Mouse (Mus musculus) neutrophil, adult 5-6 weeks (primary cell): ENCODE results near the gene Scpep1. TPM values are rescaled to one million over a fixed set of nuclear protein-coding genes. Genes with fewer than 3 reads are reported as not detected.

Experiments used
- ATAC-seq: fragments of 151-379, 151-347 bp; 2 replicates; pipeline ENCODE4 v1.8.0; 2017; ENCODE audit warnings: mild to moderate bottlenecking, moderate TSS enrichment; ENCODE audit not compliant: insufficient number of reproducible peaks, poor library complexity, low FRiP score, severe bottlenecking; ENCODE audit errors: extremely low read depth
- total RNA-seq: library from RNA; stranded (forward); fragments of 200-1000 nt; gene quantifications from 2 replicates; pipeline ENCODE4 v1.2.3, GENCODE M21; 2017

Gene Scpep1
- total RNA-seq, 1 experiment from 2014 or later: 31.9 TPM

DNA sequence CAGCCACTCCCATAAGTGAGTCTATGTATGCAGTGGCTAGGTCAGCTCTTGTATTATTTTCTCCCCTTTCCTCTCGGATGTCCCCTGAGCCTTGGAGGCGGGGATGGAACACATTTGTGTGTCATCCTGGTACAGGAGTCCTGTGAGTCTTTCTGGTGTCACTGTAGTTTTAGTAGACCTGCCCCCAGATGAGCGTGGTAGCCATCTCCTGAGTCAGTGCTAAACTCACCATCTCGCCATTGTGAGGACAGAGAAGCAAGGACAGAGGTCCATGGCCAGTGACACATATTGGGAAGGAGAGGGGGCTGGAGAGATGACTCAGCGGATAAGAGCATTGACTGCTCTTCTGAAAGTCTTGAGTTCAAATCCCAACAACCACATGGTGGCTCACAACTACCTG is 21.9 kb upstream of the Scpep1 start:
- no peak for ATAC-seq

DNA sequence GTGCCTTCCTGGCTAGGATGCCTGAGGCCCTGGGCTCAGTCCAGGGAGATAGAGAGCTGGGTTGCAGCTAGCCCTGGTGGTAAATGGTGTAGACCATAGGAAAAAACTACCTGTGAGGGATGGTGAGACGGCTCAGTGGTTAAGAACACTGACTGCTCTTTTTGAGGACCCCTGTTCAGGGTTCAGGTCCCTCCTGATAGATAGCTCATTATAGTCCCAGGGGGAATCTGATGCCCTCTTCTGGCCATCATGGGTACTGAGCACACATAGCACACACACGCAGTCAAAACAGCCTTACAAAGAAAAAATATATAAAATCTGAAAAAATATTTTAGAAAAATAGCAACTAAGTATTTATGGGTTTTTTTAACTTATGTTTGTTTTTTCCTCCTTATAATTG is 21.1 kb upstream of the Scpep1 start:
- no peak for ATAC-seq

DNA sequence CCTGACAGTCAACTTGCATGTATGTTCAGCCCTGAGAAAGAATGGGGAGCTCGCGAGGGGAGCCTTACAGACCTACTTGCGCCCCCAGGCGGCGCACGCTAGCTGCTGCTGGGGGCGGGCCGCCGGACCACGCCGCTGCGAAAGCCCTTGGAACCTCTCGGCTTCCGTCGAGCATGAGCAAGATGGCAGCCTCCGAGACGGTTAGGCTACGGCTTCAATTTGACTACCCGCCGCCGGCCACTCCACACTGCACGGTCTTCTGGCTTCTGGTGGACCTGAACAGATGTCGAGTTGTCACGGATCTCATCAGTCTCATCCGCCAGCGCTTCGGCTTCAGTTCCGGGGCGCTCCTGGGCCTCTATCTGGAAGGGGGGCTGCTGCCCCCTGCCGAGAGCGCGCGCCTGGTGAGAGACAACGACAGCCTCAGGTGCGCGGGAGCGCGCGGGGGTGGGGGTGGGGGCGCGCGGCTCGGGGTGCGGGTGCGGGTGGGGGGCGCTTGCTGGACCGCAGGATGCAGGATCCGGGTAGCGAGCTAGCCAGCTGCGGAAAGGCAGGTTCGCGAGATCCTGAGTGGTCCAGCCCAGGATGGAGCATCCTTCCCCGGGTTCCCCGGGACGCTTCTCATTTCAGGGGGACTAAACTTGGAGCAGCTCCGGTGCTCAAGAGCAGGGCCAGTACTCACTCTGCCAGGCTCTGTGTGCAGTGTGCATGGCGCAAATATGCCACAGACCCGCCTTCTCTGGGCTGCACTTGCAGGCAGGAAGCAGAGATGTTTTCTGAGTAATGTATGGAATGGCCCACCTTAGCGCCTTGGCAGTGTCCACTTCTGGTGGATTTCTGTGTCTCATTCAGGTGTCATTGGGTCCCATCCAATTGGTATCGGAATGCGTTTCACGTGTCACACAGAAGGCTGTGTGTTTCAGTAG is 18.8 kb upstream of the Scpep1 start:
- peak; percentile 79 for ATAC-seq

DNA sequence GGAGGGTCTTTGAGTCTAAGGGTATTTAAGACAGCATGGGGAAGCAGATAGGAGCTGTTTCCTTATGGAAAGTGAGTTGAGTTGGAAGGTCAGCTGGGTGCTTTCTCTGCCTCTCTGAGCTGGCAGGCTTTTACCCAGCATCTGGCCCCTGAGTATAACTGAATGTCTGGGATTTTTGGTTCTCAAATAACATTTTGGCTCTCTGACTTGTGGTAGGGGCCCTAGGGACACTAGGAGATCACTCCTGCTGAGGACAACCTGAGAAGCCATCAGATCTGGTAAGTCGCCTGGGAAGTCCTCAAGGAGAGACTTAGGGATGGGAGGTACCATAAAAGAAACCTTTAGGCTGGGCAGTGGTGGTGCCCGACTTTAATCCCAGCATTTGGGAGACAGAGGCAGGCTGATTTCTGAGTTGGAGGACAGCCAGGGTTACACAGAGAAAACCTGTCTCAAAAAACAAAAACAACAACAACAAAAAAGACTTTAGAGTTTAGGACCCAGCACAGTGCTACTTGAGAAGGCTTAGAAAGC is 15.0 kb upstream of the Scpep1 start, which contains the start of gene Coil:
Gene Coil (plus strand): TSS at position 51 of the 531 bp plus-strand sequence.
- no peak for ATAC-seq

DNA sequence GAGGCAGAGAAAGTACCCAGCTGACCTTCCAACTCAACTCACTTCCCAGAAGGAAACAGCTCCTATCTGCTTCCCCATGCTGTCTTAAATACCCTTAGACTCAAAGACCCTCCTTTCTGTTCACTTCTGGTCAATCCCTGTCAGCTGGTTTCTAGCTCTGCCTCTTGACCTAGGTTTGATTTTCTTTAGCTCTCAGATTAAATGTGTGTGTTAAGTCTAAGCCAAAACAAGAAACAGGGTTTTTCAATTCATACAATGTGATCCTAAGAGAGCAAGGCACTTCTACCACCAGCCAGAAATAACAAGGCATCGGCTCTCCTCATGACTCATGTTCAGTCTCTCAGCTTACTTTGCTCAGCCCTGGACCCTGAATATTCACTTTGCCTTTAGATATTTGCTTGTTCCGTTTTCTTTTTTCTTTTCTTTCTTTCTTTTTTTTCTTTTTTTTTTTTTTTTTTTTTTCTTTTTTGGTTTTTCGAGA is 11.7 kb upstream of the Scpep1 start, which contains the start of gene Elobl:
Gene Elobl (minus strand): TSS at position 51 of the 481 bp plus-strand sequence.
- no peak for ATAC-seq

DNA sequence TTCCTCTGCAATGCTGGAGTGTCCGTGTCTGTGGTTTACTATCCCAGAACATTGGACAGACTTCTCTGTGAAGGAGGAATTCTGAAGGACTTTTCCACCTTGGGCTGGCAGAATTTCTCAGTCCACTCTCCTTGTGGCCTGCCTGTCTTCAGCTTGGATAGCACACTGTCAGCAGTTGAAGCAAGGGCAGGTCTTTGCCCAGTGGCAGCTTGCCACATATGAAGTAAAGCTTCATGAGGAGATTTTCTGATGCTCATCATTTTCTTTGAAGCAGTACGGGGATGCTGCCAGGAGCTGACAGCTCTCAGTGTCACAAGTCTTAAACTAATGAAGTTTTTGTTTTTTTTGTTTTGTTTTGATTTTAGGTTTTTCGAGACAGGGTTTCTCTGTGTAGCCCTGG is 3.6 kb upstream of the Scpep1 start:
- no peak for ATAC-seq

DNA sequence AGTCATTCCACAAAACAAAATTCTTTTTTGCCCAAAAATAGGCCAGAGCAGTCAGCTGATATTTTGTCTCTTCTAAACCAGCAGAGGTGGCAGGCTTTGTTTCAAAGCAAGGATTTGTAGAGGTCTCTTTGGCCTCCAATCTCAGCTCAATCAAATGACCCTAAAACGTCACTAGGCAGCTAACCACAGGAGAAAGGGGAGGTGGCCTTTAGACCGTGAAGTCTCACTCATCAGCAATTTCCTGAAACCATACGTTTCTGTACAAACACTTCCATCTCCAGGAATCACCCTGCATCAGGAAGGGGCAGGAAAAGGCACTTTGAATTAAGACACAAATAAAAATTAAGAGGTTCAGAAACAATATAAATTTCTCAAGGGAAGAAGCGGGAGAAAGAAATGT is 462 bp downstream of the Scpep1 start:
- peak; percentile 49; the same call in 1 of the 2 replicates for ATAC-seq

DNA sequence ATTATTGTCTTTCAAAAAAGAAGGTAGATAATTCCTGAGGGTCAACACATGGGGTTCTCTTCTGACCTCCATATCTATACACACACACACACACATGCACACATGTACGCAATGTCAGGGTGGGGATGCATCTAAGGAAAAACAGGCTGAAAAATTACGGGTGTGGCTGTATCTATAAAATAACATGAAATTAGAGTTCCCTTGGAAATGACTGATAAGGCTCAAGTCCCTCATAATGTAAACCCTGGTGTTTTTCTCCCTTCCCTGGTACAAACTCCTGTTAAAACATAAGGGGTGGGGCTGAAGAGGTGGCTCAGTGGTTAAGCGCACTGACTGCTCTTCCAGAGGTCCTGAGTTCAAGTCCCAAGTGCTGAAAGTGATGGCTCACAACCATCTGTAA is 1.7 kb downstream of the Scpep1 start:
- no peak for ATAC-seq

DNA sequence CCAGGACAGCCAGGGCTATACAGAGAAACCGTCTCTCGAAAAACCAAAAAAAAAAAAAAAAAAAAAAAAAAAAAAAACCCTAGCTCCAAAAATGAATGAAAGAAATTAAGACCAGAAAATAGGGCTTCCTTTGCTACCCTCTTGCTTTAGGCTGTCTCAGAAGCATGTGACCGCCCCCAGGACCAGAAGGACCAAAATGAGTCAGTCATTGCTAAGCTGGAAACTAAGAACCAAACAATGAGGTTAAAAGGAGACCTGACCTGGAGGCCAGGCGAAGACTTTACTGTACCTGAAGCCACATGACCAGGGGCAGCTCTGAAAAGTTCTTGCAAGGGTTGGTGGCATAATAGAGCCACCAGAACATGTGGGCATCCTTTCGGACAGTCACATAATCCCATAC is 3.1 kb downstream of the Scpep1 start:
- ATAC-seq: no peak

DNA sequence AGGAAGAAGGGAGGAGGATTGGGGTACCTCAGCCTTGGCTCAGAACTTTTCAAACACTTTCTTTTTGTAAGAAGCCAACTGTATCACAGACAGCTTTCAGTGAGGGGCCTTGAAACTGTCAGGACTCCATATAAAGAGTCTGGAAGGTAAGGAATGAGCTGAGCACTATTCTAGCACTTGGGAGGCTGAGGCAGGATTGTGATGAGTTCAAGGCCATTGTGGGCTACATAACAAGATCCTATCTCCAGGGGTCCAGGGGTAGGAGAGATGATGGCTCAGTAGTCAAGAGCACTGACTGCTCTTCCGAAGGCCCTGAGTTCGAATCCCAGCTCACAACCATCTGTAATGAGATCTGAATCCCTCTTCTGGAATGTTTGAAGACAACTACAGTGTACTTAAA is 3.7 kb downstream of the Scpep1 start:
- ATAC-seq: no peak

DNA sequence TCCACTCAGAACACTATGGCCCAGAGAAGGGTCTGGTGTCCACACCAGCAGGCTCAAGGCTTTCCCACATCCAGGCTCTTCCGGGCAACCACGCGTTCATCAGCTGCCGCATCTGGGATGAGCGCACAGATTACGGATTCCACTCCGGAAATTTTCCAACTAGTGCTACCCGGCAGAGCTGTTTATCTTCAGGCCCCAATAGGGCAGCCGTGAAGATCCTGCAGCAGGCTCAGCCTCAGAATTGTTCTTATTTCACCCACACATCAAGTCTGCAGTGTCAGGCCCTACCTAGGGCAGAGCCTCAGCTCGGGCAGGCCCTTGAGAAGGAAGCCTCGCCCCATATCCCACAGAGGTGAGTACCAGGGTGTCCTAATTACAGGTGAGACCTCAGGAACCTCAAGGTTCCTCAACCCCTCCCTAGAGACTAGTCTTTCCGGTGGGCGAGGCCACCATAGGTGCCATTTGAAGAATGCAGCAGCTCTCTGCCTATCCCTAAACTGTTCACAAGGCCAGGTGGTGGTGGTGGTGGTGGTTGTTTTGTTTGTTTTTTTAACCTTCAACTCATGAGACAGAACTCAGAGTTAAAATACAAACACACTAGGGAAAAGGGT is 4.5 kb downstream of the Scpep1 start:
- ATAC-seq: no peak

DNA sequence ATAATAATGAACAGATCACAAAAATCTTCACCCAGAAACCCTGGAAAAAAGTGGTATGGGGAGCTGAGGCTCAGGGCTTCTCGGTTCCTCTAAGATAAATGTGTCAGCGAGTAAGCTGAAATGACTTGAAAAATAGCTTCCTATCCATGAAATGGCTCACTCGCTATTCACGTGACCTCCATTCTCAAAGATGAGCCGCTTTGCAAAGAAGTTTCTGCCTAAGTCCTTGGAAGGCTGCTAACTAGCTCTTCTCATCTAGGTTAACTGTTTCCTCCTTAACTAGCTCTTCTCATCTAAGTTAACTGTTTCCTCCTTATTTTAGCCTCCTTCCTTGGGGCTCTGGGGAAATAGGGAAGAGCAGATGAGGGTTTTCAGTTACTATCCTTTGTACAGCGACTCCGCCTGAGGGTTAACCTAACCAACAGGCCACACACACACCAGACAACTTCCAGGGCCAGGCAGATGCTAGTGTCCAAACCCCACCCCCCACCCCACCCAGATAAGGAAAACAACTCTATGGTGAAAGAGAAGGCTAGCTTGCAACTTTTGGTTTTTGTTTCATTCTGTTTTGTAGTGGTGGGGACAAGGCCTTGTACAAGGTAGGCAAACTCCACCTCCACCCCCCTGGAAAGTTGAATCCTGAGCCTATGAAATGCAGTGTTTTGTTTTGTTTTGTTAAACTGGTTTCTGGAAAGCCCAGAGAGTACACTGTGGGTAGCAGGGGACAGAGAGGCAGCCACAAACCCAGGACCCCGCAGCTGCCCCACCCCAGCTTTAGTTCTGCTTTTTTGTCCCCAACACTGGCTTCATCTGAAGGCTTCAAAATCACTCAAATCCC is 5.2 kb downstream of the Scpep1 start:
- peak; percentile 30 for ATAC-seq

DNA sequence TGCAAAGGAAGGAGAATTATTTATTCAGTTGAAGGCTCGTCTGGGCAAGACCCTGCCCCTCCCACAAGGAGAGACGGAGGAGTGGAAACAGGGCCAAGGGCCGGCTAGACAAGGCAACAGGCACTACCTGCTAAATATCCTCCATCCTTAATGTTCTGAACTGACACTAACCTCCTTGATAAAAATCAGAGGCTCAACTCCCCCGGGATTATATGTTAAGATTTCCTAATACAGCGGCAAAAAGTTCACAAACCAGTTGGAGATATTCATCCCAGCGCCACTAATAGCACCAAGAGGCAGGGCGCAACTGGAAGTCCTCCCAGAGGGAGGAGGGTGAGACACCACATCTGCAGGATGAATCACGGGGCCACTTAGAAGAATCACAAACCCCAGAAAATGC is 6.4 kb downstream of the Scpep1 start:
- ATAC-seq: no peak

DNA sequence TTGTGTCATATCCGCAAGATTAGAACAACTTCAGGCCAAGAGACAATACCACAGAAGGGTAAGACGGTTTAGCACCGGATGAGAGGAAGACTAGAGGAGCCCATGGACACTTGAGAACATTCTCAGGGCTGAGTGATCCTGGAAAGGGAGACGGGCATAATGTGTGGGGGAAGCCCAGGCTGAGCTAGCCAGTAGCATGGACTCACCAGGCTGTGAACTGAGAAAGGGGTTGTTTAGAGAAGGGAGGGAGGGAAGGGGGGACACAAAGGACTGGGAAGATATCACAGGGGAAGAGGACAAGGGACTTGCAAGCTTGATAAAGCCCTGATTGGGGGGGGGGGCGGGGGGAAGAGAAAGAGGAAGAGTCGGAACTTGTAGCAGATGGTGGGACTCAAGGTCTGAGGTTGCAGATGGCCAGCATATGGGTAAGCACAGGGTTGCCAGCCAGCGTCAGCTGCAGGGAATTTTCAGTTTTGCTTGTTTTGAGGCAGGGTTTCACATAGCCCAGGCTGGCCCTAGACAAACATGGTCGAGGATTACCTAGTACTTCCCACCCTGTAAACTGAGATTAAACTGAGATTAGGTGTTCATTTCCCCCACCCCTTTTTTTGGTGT is 9.2 kb downstream of the Scpep1 start:
- ATAC-seq: no peak

DNA sequence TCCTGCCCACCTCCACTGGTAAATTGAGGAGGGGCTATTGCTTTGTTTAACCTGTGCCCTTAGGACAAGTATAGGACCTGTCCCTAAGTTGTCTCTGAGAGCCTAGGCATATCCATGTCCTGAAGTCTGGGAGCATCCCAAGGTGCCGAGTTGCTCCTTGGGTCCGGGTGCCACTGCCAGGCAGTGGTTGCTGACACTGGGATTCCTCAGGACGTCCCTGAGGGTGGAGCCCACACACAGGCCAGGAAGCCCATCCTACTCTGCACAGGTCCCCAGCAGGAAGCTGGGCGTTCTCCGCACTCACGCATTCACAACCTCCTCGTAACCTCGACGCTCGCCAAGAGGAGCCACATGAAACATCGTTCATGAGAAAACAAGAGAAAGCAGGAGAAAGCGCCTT is 13.8 kb downstream of the Scpep1 start:
- ATAC-seq: no peak

DNA sequence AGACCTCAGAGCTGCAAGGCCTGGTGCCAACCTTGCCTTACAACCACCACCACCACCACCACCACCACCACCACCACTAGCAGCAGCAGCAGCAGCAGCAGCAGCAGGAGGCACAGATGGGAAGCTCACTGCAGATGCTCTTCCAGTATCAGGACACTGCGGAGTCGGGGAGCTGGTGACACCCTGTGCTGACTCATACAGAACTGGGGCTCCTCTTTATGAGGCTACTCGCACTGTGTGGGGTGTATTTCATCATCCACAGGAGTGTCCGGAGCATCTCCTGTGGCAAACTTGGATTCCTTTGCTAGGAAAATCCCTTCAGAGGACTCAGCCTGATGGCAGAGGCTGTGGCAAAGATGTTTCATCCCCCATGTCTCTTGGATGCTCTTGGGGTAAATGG is 15.6 kb downstream of the Scpep1 start:
- no peak for ATAC-seq

DNA sequence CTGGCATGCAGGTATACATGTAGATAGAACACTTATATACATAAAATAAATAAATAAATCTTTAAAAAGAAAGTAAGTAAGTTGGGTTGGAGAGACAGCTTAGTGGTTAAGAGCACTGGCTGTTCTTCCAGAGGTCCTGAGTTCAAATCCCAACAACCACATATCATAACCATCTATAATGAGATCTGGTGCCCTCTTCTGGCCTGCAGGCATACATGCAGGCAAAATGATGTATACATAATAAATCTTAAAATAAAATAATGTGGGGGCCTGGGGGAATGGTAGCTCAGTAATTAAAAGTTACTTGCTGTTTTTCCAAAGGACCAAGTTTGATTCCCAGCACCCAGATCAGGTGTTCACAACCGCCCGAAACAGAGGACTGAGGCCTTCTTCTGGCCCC is 16.5 kb downstream of the Scpep1 start:
- ATAC-seq: no peak

DNA sequence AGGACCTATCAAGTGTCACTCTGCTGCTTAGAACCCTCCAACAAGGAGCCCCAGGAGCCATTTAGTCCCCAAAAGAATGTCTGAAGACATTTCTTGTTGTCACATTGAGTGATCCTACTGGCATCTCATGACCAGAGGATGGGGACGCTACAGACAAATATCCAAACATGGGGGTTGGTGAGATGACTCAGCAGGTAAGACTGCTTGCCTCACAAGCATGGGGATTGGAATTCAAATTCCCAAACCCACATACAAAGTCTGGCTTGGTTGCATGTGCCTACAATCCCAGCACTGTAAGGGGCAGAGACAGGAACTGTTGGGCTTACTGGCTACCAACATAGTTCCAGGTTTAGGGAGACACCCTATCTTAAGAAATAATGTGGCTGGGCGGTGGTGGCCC is 17.4 kb downstream of the Scpep1 start:
- no peak for ATAC-seq
